Mouse (Mus musculus): ENCODE data around the gene Ggt1.

GRCm38 (mm10) chr10:75635693-75636055, 74.3 kb downstream of the Ggt1 start:
- peak; percentile 93 for TF ChIP-seq CTCF (IDR thresholded peaks at IDR 0.05; ENCODE audit: low read depth, low read length)
- no peak for TF ChIP-seq POLR2A (IDR thresholded peaks at IDR 0.05; ENCODE audit: extremely low read depth, insufficient read depth, low read length)
